Mouse (Mus musculus) skeletal muscle tissue, postnatal 0 days (tissue): ENCODE measurements around the gene Tsen54. TPM values are rescaled to one million over a fixed set of nuclear protein-coding genes. Genes with fewer than 3 reads are reported as not detected.

Source experiments
- microRNA-seq, 2 experiments: library from miRNA; unstranded; fragments of <30 nt; microRNA quantifications; one replicate each; pipeline ENCODE4; 2016
- polyA plus RNA-seq: library from polyadenylated mRNA; unstranded; fragments of >200 nt; fragmentation: Nextera tagmentation; extraction: Ambion mirVana; gene quantifications from 2 replicates; pipeline ENCODE4 v1.2.1, GENCODE M21; 2015

The Tsen54 gene
- 18.6 and 21.4 TPM in 2 replicates for polyA plus RNA-seq

DNA sequence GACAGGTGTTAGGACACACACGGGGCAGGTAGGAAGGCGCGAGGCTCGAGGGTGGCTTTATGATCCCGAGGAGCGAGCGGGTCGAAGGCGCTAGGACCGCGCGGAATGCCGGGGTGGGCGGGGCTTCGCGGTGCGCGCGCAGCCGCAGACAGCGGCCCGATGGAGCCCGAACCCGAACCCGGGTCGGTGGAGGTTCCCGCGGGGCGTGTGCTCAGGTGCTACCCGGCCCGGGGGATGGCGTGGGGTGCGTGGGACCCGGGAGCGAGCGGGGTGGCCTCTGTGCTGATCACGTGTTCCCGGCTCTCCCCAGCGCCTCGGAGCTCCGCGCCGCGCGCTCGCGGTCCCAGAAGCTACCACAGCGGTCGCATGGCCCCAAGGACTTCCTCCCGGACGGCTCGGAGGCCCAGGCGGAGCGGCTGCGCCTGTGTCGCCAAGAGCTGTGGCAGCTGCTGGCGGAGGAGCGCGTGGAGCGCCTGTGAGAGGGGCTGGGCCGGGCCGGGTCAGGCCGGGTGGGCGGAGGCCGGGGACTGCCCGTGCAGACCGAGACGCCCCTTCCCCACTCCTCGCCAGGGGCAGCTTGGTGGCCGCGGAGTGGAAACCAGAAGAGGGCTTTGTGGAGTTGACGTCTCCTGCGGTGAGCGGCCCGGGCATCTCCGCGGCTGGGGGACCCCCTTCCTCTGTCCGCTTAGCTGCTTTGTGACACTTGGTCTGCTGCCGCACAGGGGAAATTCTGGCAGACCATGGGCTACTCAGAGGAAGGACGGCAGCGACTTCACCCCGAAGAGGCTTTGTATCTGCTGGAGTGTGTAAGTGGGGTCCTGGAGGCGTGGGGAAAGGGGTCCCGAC lies at the start of gene Tsen54:
Gene Tsen54, plus strand, starts transcription at position 120 of the 846 bp plus-strand sequence.

DNA sequence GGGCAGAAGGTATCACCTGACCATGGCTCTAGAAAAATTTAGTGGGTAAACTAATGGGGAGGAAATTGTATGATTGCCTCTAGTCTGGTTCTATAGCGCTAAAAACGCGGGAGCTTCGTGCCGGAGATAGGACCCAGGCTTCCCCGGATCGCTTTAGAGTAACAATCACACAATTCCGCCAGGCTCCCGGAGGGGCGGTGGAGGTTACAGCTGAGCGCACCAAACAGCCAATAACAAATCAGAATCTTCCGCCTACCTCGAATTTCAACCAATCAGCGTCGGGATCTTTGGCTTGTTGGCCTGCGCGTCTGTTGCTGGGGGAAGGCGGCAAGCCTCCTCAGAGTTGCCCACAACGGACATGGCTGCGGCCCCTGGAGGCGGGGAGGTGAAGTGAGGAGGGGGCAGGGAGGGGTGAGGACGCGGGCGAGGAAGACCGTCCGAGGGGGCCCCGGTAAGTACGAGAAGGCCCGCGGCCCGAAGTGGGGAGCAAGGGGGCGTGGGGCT lies 49.4 kb upstream of the Tsen54 start, which contains the start of gene Tmem94:
Gene Tmem94, plus strand, starts transcription at position 331 of the 504 bp plus-strand sequence.

DNA sequence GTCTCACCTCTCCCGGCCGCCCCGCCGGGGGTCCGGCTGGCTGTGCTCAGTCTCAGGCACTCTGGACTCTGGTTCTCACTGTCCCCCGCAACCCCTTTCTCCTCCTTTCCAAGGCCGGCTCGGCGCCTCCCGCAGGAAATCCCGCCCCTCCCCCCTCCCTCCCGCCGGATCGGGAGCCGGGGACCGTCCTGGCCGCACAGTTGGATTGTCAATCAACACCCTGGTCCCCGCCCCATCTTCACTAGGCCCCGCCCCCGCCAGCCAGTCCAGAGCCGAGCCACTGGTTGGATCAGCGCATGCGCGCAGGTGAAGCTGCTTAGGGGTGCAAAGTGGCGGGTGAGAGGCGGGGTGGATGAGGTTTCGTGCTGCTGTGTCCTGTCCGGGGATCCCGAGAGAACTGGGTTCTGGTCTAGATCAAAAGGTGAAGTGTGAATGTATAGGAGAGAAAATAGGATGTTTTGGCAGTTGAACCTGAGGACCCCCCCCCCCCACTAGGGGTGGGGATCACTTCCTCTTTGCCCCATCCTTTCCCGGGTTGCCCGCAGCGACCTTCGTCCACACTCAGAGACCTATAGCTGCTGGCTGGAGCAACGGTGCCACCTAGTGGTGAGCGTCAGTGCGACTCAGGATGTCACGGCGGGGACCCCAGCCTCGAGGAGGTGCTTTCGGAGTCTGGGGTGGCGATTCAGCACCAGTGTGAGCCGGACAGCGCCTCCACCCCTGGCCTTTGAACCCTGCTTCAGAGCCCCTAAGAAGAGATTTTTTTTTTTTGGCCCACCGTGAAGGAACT lies 822 bp upstream of the Tsen54 start, which contains the start of gene Caskin2:
Gene Caskin2, minus strand, starts transcription at position 133 of the 790 bp plus-strand sequence.

DNA sequence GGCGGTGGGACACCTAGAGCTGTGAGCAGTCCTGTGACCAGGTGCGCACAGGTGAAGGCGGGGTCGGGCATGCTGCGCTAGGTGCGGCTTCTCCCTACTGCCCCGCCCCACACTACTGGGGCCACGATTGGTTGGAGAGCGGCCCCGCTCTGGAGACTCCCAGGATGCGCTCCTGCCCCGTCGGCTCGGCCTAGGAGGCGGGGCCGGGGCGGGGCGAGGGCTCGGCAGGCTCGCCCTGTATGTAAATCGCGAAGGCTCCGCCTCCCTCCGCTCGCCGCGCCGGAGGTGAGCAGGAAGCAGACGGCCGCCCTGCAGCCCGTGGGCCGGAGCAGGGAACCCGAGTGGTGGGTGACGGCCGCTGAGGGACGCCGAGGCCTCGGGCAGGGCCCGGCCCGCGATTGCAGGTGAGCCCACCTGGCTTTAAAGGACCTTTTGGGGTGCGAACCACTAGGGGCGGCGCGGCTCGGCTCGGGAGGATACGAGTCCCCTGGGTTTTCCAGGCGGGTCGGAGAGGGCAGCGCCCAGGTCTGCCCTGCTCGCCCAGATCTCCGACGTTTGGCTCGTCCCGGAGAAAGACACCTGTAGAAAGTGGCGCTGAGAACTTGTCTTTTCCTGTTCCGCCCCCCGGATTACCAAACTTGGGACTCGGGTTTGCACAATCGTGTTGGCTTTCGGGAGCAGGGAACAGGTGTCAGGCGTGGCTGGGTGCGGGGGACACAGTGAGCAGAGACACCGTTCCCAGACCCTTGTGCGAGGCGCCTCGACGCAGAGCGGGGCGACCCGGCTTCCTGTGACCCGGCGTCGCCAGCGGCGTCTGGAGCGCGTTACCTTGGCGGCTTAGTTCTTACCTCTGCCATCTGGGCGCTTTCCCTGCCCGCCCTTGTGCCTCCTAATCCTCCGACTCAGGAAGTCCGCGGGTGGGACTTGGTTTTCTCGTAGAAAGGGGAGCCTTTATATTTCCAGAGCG lies 9.5 kb downstream of the Tsen54 start, which contains the start of gene Llgl2:
Gene Llgl2, plus strand, starts transcription at position 276 of the 967 bp plus-strand sequence.

DNA sequence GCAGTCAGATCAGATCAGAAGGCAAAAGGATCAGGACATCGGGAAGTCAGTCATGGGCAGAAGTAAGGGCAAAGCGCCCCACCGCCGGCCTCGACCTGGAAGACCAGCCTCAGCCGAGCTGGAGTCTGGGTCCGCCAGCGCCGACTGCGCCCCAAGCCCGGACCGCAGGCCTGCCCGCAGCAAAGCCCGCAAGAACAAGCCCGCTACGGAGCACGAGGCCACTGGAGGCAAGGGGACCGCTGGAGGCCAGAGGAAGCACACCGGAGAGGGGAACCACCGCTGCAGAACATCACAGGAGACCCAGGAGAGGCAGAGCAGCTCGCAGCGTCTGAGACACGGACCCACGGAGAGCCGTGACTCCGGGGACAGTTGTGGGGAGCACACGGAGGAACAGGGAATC lies 43.8 kb downstream of the Tsen54 start, which contains the start of gene Myo15b:
Gene Myo15b, plus strand, starts transcription at position 53 of the 400 bp plus-strand sequence.

Small RNA genes lying within 50 kb of the gene (microRNA-seq; reads per million reads assigned to microRNA genes)
- 0.20 to 0.21 reads per million in 2 experiments for gene Mir5621

Other genes starting within 250 kb of the Tsen54 start
- 94.2 and 98.5 TPM in 2 replicates for gene Mrps7, start 210.8 kb upstream of the Tsen54 start, polyA plus RNA-seq
- 6.8 and 9.8 TPM in 2 replicates for gene Gga3, start 210.7 kb upstream of the Tsen54 start, polyA plus RNA-seq
- 30.1 and 42.9 TPM in 2 replicates for gene Mif4gd, start 201.8 kb upstream of the Tsen54 start, polyA plus RNA-seq
- gene Slc25a19, start 186.4 kb upstream of the Tsen54 start, polyA plus RNA-seq: 18.5 and 27.4 TPM in 2 replicates
- gene Grb2, start 106.1 kb upstream of the Tsen54 start, polyA plus RNA-seq: 83.7 and 94.0 TPM in 2 replicates
- 13.5 and 14.3 TPM in 2 replicates for gene Tmem94, start 49.3 kb upstream of the Tsen54 start, polyA plus RNA-seq
- gene Caskin2, start 1.1 kb upstream of the Tsen54 start, polyA plus RNA-seq: 7.4 and 7.9 TPM in 2 replicates
- 13.0 and 14.3 TPM in 2 replicates for gene Llgl2, start 9.3 kb downstream of the Tsen54 start, polyA plus RNA-seq
- 0.19 and 0.31 TPM in 2 replicates for gene Myo15b, start 43.7 kb downstream of the Tsen54 start, polyA plus RNA-seq
- 35.1 and 36.7 TPM in 2 replicates for gene Smim5, start 85.2 kb downstream of the Tsen54 start, polyA plus RNA-seq
- gene Smim6, start 97.3 kb downstream of the Tsen54 start, polyA plus RNA-seq: 0.64 and 0.80 TPM in 2 replicates
- 20.3 and 23.4 TPM in 2 replicates for gene Sap30bp, start 118.6 kb downstream of the Tsen54 start, polyA plus RNA-seq
- gene Recql5, start 118.8 kb downstream of the Tsen54 start, polyA plus RNA-seq: 5.2 and 5.6 TPM in 2 replicates
- 1.6 and 2.1 TPM in 2 replicates for gene Itgb4, start 160.0 kb downstream of the Tsen54 start, polyA plus RNA-seq
- gene Galk1, start 198.0 kb downstream of the Tsen54 start, polyA plus RNA-seq: 51.1 and 63.1 TPM in 2 replicates
- 498 and 591 TPM in 2 replicates for gene H3f3b, start 213.2 kb downstream of the Tsen54 start, polyA plus RNA-seq
- 10.3 and 10.8 TPM in 2 replicates for gene Unk, start 215.6 kb downstream of the Tsen54 start, polyA plus RNA-seq